Mouse (Mus musculus) pancreas, adult 10 weeks (tissue): ENCODE measurements around the gene Lrfn1. TPM values are rescaled to one million over a fixed set of nuclear protein-coding genes. Genes with fewer than 3 reads are reported as not detected.

Source experiments
- polyA plus RNA-seq: library from polyadenylated mRNA; stranded (reverse); fragments of 350-450 nt; fragmentation: Illumina TruSeq; extraction: RNeasy Lipid Tissue Mini Kit (QIAGEN cat#74804); gene quantifications from one replicate; pipeline ENCODE4 v1.2.3, GENCODE M21; 2015; ENCODE audit warnings: low read depth, low replicate concordance; ENCODE audit not compliant: insufficient read depth

Gene Lrfn1
- polyA plus RNA-seq = 0.52 TPM

GRCm38 (mm10) chr7:28451531-28452360 lies at the start of gene Lrfn1:
Gene Lrfn1 (plus strand): TSS chr7:28451980.

GRCm38 (mm10) chr7:28436932-28437570 lies 14.7 kb upstream of the Lrfn1 start, which contains the start of gene Gmfg:
Gene Gmfg (plus strand): TSS chr7:28437447.

GRCm38 (mm10) chr7:28510405-28510974 lies 58.7 kb downstream of the Lrfn1 start, which contains the start of gene Ifnl2:
Gene Ifnl2 (minus strand): TSS chr7:28510455.

Other genes starting within 250 kb of the Lrfn1 start
- 2.6 TPM for gene Eid2, start 184.1 kb upstream of the Lrfn1 start, polyA plus RNA-seq
- 0.94 TPM for gene Eid2b, start 174.2 kb upstream of the Lrfn1 start, polyA plus RNA-seq
- not detected for gene Selenov, start 160.8 kb upstream of the Lrfn1 start, polyA plus RNA-seq
- not detected for gene Dll3, start 149.7 kb upstream of the Lrfn1 start, polyA plus RNA-seq
- 17.7 TPM for gene Timm50, start 139.9 kb upstream of the Lrfn1 start, polyA plus RNA-seq
- gene Supt5, start 113.2 kb upstream of the Lrfn1 start, polyA plus RNA-seq = 29.0 TPM
- 346 TPM for gene Rps16, start 101.3 kb upstream of the Lrfn1 start, polyA plus RNA-seq
- gene Plekhg2, start 79.4 kb upstream of the Lrfn1 start, polyA plus RNA-seq = 9.1 TPM
- 11.6 TPM for gene Zfp36, start 71.7 kb upstream of the Lrfn1 start, polyA plus RNA-seq
- 11.4 TPM for gene Med29, start 59.3 kb upstream of the Lrfn1 start, polyA plus RNA-seq
- gene Paf1, start 59.0 kb upstream of the Lrfn1 start, polyA plus RNA-seq = 34.6 TPM
- 10.5 TPM for gene Gmfg, start 14.5 kb upstream of the Lrfn1 start, polyA plus RNA-seq
- not detected for gene Ifnl2, start 58.5 kb downstream of the Lrfn1 start, polyA plus RNA-seq
- not detected for gene Ifnl3, start 70.9 kb downstream of the Lrfn1 start, polyA plus RNA-seq
- 18,579 TPM for gene Sycn, start 88.9 kb downstream of the Lrfn1 start, polyA plus RNA-seq
- not detected for gene Nccrp1, start 95.3 kb downstream of the Lrfn1 start, polyA plus RNA-seq
- gene Samd4b, start 146.2 kb downstream of the Lrfn1 start, polyA plus RNA-seq = 8.6 TPM
- 5.4 TPM for gene Pak4, start 146.2 kb downstream of the Lrfn1 start, polyA plus RNA-seq
- gene Acp7, start 179.4 kb downstream of the Lrfn1 start, polyA plus RNA-seq = not detected
- not detected for gene Fbxo27, start 240.9 kb downstream of the Lrfn1 start, polyA plus RNA-seq